Mouse (Mus musculus): ENCODE results near the gene Evi5. TPM values are rescaled to one million over a fixed set of nuclear protein-coding genes. Genes with fewer than 3 reads are reported as not detected.

Evi5 gene
- polyA plus RNA-seq, 1 experiment, result 6.8 TPM

- no peaks in the 10 kb centered on the region for H3K27me3 ChIP-seq (ENCODE audit: control insufficient read depth, insufficient read depth, insufficient read length)
- no peaks in the 10 kb centered on the region for H3K79me2 ChIP-seq (ENCODE audit: control insufficient read depth, insufficient read depth)
- no peak overlapping the region for H3K4me3 ChIP-seq (ENCODE audit: insufficient read depth, poor library complexity, severe bottlenecking)
- H3ac ChIP-seq (ENCODE audit: control insufficient read depth, insufficient read length, low read depth), result no peak overlapping the region
- no peaks in the 10 kb centered on the region for H3K79me3 ChIP-seq (ENCODE audit: low read depth)
- no peaks in the 10 kb centered on the region for H3K36me3 ChIP-seq (ENCODE audit: control insufficient read depth, insufficient read depth)
- no peak for TF ChIP-seq CTCF (IDR thresholded peaks at IDR 0.05; ENCODE audit: control insufficient read depth, insufficient read depth, insufficient read length)
- no peak for TF ChIP-seq MYOD1 (IDR thresholded peaks at IDR 0.05; ENCODE audit: control insufficient read depth, insufficient read length, low read depth)
- TF ChIP-seq MYOG (IDR thresholded peaks at IDR 0.05; ENCODE audit: control insufficient read depth, extremely low read depth, insufficient read length), result no peak
- no peak for TF ChIP-seq FOSL1 (IDR thresholded peaks at IDR 0.05; ENCODE audit: insufficient read depth, low read length, poor library complexity, severe bottlenecking)
- no peak for TF ChIP-seq CEBPB (IDR thresholded peaks at IDR 0.05; ENCODE audit: low read depth)
- no peak for TF ChIP-seq USF1 (IDR thresholded peaks at IDR 0.05; ENCODE audit: low read depth)
- TF ChIP-seq MAX (IDR thresholded peaks at IDR 0.05), result no peak
Observed at GRCm38 (mm10) chr5:107738296-107738695, 136.6 kb downstream of the Evi5 start.

GRCm38 (mm10) chr5:107736171-107736570, 138.7 kb downstream of the Evi5 start:
- H3K79me3 ChIP-seq (ENCODE audit: low read depth), result no peaks in the 10 kb centered on the region
- no peaks in the 10 kb centered on the region for H3K36me3 ChIP-seq (ENCODE audit: control insufficient read depth, insufficient read depth)
- no peaks in the 10 kb centered on the region for H3K27me3 ChIP-seq (ENCODE audit: control insufficient read depth, insufficient read depth, insufficient read length)
- H3K4me3 ChIP-seq (ENCODE audit: insufficient read depth, poor library complexity, severe bottlenecking), result no peak overlapping the region
- no peak for TF ChIP-seq FOSL1 (IDR thresholded peaks at IDR 0.05; ENCODE audit: insufficient read depth, low read length, poor library complexity, severe bottlenecking)
- no peak for TF ChIP-seq MYOG (IDR thresholded peaks at IDR 0.05; ENCODE audit: control insufficient read depth, extremely low read depth, insufficient read length)
- no peak for TF ChIP-seq CEBPB (IDR thresholded peaks at IDR 0.05; ENCODE audit: low read depth)
- no peak for TF ChIP-seq MYOD1 (IDR thresholded peaks at IDR 0.05; ENCODE audit: control insufficient read depth, insufficient read length, low read depth)
- no peak for TF ChIP-seq CTCF (IDR thresholded peaks at IDR 0.05; ENCODE audit: control insufficient read depth, insufficient read depth, insufficient read length)
- no peak for TF ChIP-seq USF1 (IDR thresholded peaks at IDR 0.05; ENCODE audit: low read depth)
- TF ChIP-seq MAX (IDR thresholded peaks at IDR 0.05), result no peak
- H3K79me2 ChIP-seq (ENCODE audit: control insufficient read depth, insufficient read depth), result no peaks in the 10 kb centered on the region
- no peak overlapping the region for H3ac ChIP-seq (ENCODE audit: control insufficient read depth, insufficient read length, low read depth)

- H3K4me3 ChIP-seq (ENCODE audit: insufficient read depth, poor library complexity, severe bottlenecking), result no peak overlapping the region
- no peaks in the 10 kb centered on the region for H3K27me3 ChIP-seq (ENCODE audit: control insufficient read depth, insufficient read depth, insufficient read length)
- no peaks in the 10 kb centered on the region for H3K79me2 ChIP-seq (ENCODE audit: control insufficient read depth, insufficient read depth)
- no peaks in the 10 kb centered on the region for H3K36me3 ChIP-seq (ENCODE audit: control insufficient read depth, insufficient read depth)
- no peaks in the 10 kb centered on the region for H3K79me3 ChIP-seq (ENCODE audit: low read depth)
- no peak overlapping the region for H3ac ChIP-seq (ENCODE audit: control insufficient read depth, insufficient read length, low read depth)
- TF ChIP-seq MAX (IDR thresholded peaks at IDR 0.05) (no peak), MYOD1 (IDR thresholded peaks at IDR 0.05; ENCODE audit: control insufficient read depth, insufficient read length, low read depth) (no peak), FOSL1 (IDR thresholded peaks at IDR 0.05; ENCODE audit: insufficient read depth, low read length, poor library complexity, severe bottlenecking) (no peak), CTCF (IDR thresholded peaks at IDR 0.05; ENCODE audit: control insufficient read depth, insufficient read depth, insufficient read length) (no peak), CEBPB (IDR thresholded peaks at IDR 0.05; ENCODE audit: low read depth) (no peak), USF1 (IDR thresholded peaks at IDR 0.05; ENCODE audit: low read depth) (no peak), MYOG (IDR thresholded peaks at IDR 0.05; ENCODE audit: control insufficient read depth, extremely low read depth, insufficient read length) (no peak)
Observed at GRCm38 (mm10) chr5:107731844-107732243, 143.1 kb downstream of the Evi5 start.

GRCm38 (mm10) chr5:107731408-107731807, 143.5 kb downstream of the Evi5 start:
- TF ChIP-seq MAX (IDR thresholded peaks at IDR 0.05) (no peak), MYOG (IDR thresholded peaks at IDR 0.05; ENCODE audit: control insufficient read depth, extremely low read depth, insufficient read length) (no peak), CEBPB (IDR thresholded peaks at IDR 0.05; ENCODE audit: low read depth) (no peak), CTCF (IDR thresholded peaks at IDR 0.05; ENCODE audit: control insufficient read depth, insufficient read depth, insufficient read length) (no peak), FOSL1 (IDR thresholded peaks at IDR 0.05; ENCODE audit: insufficient read depth, low read length, poor library complexity, severe bottlenecking) (no peak), USF1 (IDR thresholded peaks at IDR 0.05; ENCODE audit: low read depth) (no peak), MYOD1 (IDR thresholded peaks at IDR 0.05; ENCODE audit: control insufficient read depth, insufficient read length, low read depth) (no peak)
- no peaks in the 10 kb centered on the region for H3K79me2 ChIP-seq (ENCODE audit: control insufficient read depth, insufficient read depth)
- no peaks in the 10 kb centered on the region for H3K27me3 ChIP-seq (ENCODE audit: control insufficient read depth, insufficient read depth, insufficient read length)
- H3ac ChIP-seq (ENCODE audit: control insufficient read depth, insufficient read length, low read depth), result no peak overlapping the region
- H3K4me3 ChIP-seq (ENCODE audit: insufficient read depth, poor library complexity, severe bottlenecking), result no peak overlapping the region
- H3K79me3 ChIP-seq (ENCODE audit: low read depth), result no peaks in the 10 kb centered on the region
- no peaks in the 10 kb centered on the region for H3K36me3 ChIP-seq (ENCODE audit: control insufficient read depth, insufficient read depth)

GRCm38 (mm10) chr5:107727007-107727402, 147.9 kb downstream of the Evi5 start:
- Histone ChIP-seq H3K27me3 (ENCODE audit: control insufficient read depth, insufficient read depth, insufficient read length) (peaks cover 18% of the 10 kb centered on the region), H3K79me2 (ENCODE audit: control insufficient read depth, insufficient read depth) (no peaks in the 10 kb centered on the region), H3K79me3 (ENCODE audit: low read depth) (no peaks in the 10 kb centered on the region), H3ac (ENCODE audit: control insufficient read depth, insufficient read length, low read depth) (no peak overlapping the region), H3K36me3 (ENCODE audit: control insufficient read depth, insufficient read depth) (no peaks in the 10 kb centered on the region), H3K4me3 (ENCODE audit: insufficient read depth, poor library complexity, severe bottlenecking) (no peak overlapping the region)
- no peak for TF ChIP-seq CEBPB (IDR thresholded peaks at IDR 0.05; ENCODE audit: low read depth)

GRCm38 (mm10) chr5:107726281-107727006, 148.5 kb downstream of the Evi5 start:
- Histone ChIP-seq H3K36me3 (ENCODE audit: control insufficient read depth, insufficient read depth) (no peaks in the 10 kb centered on the region), H3K4me3 (ENCODE audit: insufficient read depth, poor library complexity, severe bottlenecking) (no peak overlapping the region), H3ac (ENCODE audit: control insufficient read depth, insufficient read length, low read depth) (no peak overlapping the region), H3K79me2 (ENCODE audit: control insufficient read depth, insufficient read depth) (no peaks in the 10 kb centered on the region), H3K27me3 (ENCODE audit: control insufficient read depth, insufficient read depth, insufficient read length) (peaks cover 22% of the 10 kb centered on the region), H3K79me3 (ENCODE audit: low read depth) (no peaks in the 10 kb centered on the region)
- TF ChIP-seq MYOD1 (IDR thresholded peaks at IDR 0.05; ENCODE audit: control insufficient read depth, insufficient read length, low read depth), result no peak
- TF ChIP-seq FOSL1 (IDR thresholded peaks at IDR 0.05; ENCODE audit: insufficient read depth, low read length, poor library complexity, severe bottlenecking), result no peak
- no peak for TF ChIP-seq CTCF (IDR thresholded peaks at IDR 0.05; ENCODE audit: control insufficient read depth, insufficient read depth, insufficient read length)
- TF ChIP-seq MAX (IDR thresholded peaks at IDR 0.05), result no peak
- no peak for TF ChIP-seq USF1 (IDR thresholded peaks at IDR 0.05; ENCODE audit: low read depth)
- TF ChIP-seq MYOG (IDR thresholded peaks at IDR 0.05; ENCODE audit: control insufficient read depth, extremely low read depth, insufficient read length), result no peak
- TF ChIP-seq CEBPB (IDR thresholded peaks at IDR 0.05; ENCODE audit: low read depth), result no peak
